Mouse (Mus musculus) lung, postnatal 0 days (tissue): ENCODE measurements around the gene Atp5k.

Experiments
- CTCF ChIP-seq: IDR thresholded peaks from 2 replicates; pipeline ENCODE4 v1.5.1; 2016; ENCODE audit warnings: antibody characterized with exemption, mild to moderate bottlenecking
- EP300 ChIP-seq: IDR thresholded peaks from 2 replicates; pipeline ENCODE4 v1.6.1; 2016; ENCODE audit warnings: antibody characterized with exemption, mild to moderate bottlenecking, control low read depth

- TF ChIP-seq CTCF: no peak
- no peak for TF ChIP-seq EP300
These were observed 46.0 kb downstream of the Atp5k start, which contains the start of gene Pde6b for GRCm38 (mm10) chr5:108388201-108388600.
